Mouse (Mus musculus): Measurements from ENCODE around the gene Taar8c.
"Not testable (repeated sequence)": the region's sequence is repeated elsewhere in the genome, so short reads cannot be mapped to it uniquely, and the experiment has no call there.

DNA sequence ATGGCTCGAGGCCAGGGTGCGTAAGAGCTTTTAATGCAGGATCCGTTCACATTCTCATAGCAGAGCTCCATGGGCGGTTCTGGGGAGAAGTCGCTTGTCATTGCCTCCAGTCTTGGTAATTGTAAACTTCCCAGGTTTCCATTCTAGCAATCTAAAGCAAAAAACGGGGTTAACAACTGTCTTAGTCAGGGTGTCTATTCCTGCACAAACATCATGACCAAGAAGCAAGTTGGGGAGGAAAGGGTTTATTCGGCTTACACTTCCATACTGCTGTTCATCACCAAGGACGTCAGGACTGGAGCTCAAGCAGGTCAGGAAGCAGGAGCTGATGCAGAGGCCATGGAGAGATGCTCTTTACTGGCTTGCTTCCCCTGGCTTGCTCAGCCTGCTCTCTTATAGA is 7.7 kb upstream of the Taar8c start, which contains the start of gene Taar9:
- TF ChIP-seq CTCF, EP300 (IDR thresholded peaks at IDR 0.05): not testable (repeated sequence)

Measured in lung, postnatal 0 days (tissue).